Comparison of ENCODE assay signal across 10 mouse cellular contexts in the genomic region with DNA sequence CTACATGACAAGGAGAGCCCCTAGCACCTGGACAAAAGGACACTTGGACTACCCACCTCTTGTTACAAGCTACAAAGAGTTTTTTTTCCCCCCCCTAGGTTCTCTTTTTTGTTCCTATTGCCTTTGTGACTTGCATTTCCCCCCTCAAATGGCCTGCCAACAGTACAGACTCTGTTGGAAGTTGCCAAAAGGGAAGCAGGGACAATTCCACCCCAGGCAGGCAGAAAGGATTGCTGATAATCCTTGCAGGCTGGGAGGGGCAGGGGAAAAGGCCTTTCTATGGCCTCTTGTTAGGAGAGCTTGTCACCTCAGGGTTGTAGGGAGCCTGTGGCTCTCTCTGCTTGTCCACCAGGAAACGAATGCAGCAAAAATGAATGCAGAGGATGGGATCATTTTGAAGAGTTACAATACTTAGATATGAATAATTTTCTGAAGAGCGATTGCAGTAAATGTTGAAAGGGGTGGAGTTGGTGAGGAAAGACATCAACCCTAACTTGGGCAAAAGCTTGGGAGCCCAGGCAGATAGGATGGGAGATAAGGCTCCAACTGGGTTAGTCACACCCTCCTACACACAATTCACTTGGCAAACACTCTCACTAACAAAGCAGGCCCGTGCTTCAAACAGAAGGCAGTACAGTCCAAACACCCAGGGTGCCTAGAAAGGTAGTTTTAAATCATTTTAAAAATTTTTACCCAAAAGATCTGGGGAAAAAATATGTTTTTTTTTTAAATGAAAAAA. TPM values are rescaled to one million over a fixed set of nuclear protein-coding genes. Genes with fewer than 3 reads are reported as not detected.
DNase-seq lines count a peak whose midpoint lies in the region; ATAC-seq and TF ChIP-seq lines count a peak whose summit lies in the region.
"Had no signal": no experiment of that assay in that cellular context is flagged by ENCODE, and none has a peak within 500 bp of the region (broad histone marks: within the 10 kb centered on the region; RNA-seq: fewer than 3 reads in every experiment).

No protein-coding gene starts in this region.

- no peak overlapping the region for H3K4me3 ChIP-seq in intestine, embryonic 15.5 days (replicated peaks)
- no peak overlapping the region for H3K4me3 ChIP-seq in intestine, postnatal 0 days (ENCODE audit: low read depth, low read length)
- no peak overlapping the region for H3K4me3 ChIP-seq in lung, embryonic 14.5 days (ENCODE audit: low read depth, low read length)
- H3K4me3 ChIP-seq in liver, embryonic 11.5 days (ENCODE audit: low read depth, low read length) = no peak overlapping the region
- H3K4me3 ChIP-seq: liver, embryonic 13.5 days had no signal

- H3K9ac ChIP-seq in intestine, embryonic 15.5 days = no peak overlapping the region
- H3K9ac ChIP-seq in intestine, postnatal 0 days (ENCODE audit: low read depth, low read length) = no peak overlapping the region
- no peak overlapping the region for H3K9ac ChIP-seq in lung, embryonic 14.5 days
- H3K9ac ChIP-seq in liver, embryonic 11.5 days (ENCODE audit: low read depth, low read length) = no peak overlapping the region
- H3K9ac ChIP-seq: liver, embryonic 13.5 days had no signal

- H3K36me3 ChIP-seq in intestine, embryonic 15.5 days = no peaks in the 10 kb centered on the region
- no peaks in the 10 kb centered on the region for H3K36me3 ChIP-seq in intestine, postnatal 0 days (ENCODE audit: control insufficient read depth, insufficient read depth)
- no peaks in the 10 kb centered on the region for H3K36me3 ChIP-seq in lung, embryonic 14.5 days (ENCODE audit: insufficient read depth)
- H3K36me3 ChIP-seq in liver, embryonic 11.5 days (ENCODE audit: control insufficient read depth, insufficient read depth, low read length) = no peaks in the 10 kb centered on the region
- H3K36me3 ChIP-seq: G1E; liver, embryonic 13.5 days had no signal

- 0 out of 2 replicates have a peak, but pooled peaks have one; percentile 24 for ATAC-seq in intestine, embryonic 15.5 days
- no peak for ATAC-seq in intestine, postnatal 0 days
- ATAC-seq in lung, embryonic 14.5 days (ENCODE audit: insufficient read depth) = no peak
- ATAC-seq in liver, embryonic 11.5 days (replicated peaks; ENCODE audit: low FRiP score) = no peak

- H3K4me1 ChIP-seq in intestine, embryonic 15.5 days (replicated peaks) = peaks cover 17% of the 10 kb centered on the region
- H3K4me1 ChIP-seq in intestine, postnatal 0 days (replicated peaks; ENCODE audit: control insufficient read depth, insufficient read depth, low read length) = no peaks in the 10 kb centered on the region; the same call in 1 of the 2 replicates
- H3K4me1 ChIP-seq in lung, embryonic 14.5 days (ENCODE audit: insufficient read depth) = peaks cover 5% of the 10 kb centered on the region; the same call in 1 of the 2 replicates
- H3K4me1 ChIP-seq in liver, embryonic 11.5 days (replicated peaks; ENCODE audit: control insufficient read depth, insufficient read depth, low read length) = no peaks in the 10 kb centered on the region; the same call in 1 of the 2 replicates

- no peak for TF ChIP-seq CTCF in intestine, postnatal 0 days (IDR thresholded peaks at IDR 0.05; ENCODE audit: low read depth)
- TF ChIP-seq CTCF in lung, embryonic 14.5 days (IDR thresholded peaks at IDR 0.05; ENCODE audit: low read depth) = no peak

- no peaks in the 10 kb centered on the region for H3K27me3 ChIP-seq in intestine, embryonic 15.5 days (replicated peaks)
- no peaks in the 10 kb centered on the region for H3K27me3 ChIP-seq in intestine, postnatal 0 days (replicated peaks; ENCODE audit: control insufficient read depth, insufficient read depth, low read length)
- no peaks in the 10 kb centered on the region for H3K27me3 ChIP-seq in lung, embryonic 14.5 days (ENCODE audit: insufficient read depth, low read length)
- H3K27me3 ChIP-seq in liver, embryonic 11.5 days (replicated peaks; ENCODE audit: control insufficient read depth, insufficient read depth, low read length) = no peaks in the 10 kb centered on the region
- H3K27me3 ChIP-seq: liver, embryonic 13.5 days had no signal

- peak; percentile 82 for DNase-seq in brain, adult 2 months (ENCODE audit: low read depth, low spot score)
- DNase-seq in heart, adult 9 months (ENCODE audit: low spot score in 2 of 2) = peak; percentile 25 to 56
- no peak for DNase-seq in lung, embryonic 14.5 days
- DNase-seq in liver, embryonic 11.5 days (ENCODE audit: low spot score) = no peak
- no peak for DNase-seq in right cerebral cortex, postnatal 14 days
- DNase-seq in adrenal gland, postnatal 36 days = no peak
- DNase-seq: liver, embryonic 13.5 days had no signal

- H3K4me2 ChIP-seq in intestine, embryonic 15.5 days (replicated peaks) = no peak overlapping the region
- no peak overlapping the region for H3K4me2 ChIP-seq in intestine, postnatal 0 days (replicated peaks; ENCODE audit: low read depth)
- H3K4me2 ChIP-seq in lung, embryonic 14.5 days = no peak overlapping the region
- H3K4me2 ChIP-seq in liver, embryonic 11.5 days = no peak overlapping the region
- H3K4me2 ChIP-seq: liver, embryonic 13.5 days had no signal

- peak overlapping the region; percentile 49; the same call in 1 of the 2 replicates for H3K27ac ChIP-seq in intestine, embryonic 15.5 days
- H3K27ac ChIP-seq in intestine, postnatal 0 days (ENCODE audit: low read depth, low read length) = no peak overlapping the region
- H3K27ac ChIP-seq in lung, embryonic 14.5 days (ENCODE audit: low read depth) = peak overlapping the region; percentile 13; the same call in 1 of the 2 replicates
- no peak overlapping the region for H3K27ac ChIP-seq in liver, embryonic 11.5 days (ENCODE audit: low read depth, low read length)
- H3K27ac ChIP-seq: liver, embryonic 13.5 days had no signal

- 30% methylated on average over 3 of the region's 3 CpGs for WGBS in intestine, embryonic 15.5 days
- WGBS in intestine, postnatal 0 days = 41% methylated on average over 3 of the region's 3 CpGs
- 38% methylated on average over 3 of the region's 3 CpGs for WGBS in lung, embryonic 14.5 days
- WGBS in liver, embryonic 11.5 days = 42% methylated on average over 3 of the region's 3 CpGs

- no peaks in the 10 kb centered on the region for H3K9me3 ChIP-seq in intestine, embryonic 15.5 days
- no peaks in the 10 kb centered on the region for H3K9me3 ChIP-seq in intestine, postnatal 0 days (ENCODE audit: control insufficient read depth)
- no peaks in the 10 kb centered on the region for H3K9me3 ChIP-seq in lung, embryonic 14.5 days (ENCODE audit: low read depth, low read length)
- H3K9me3 ChIP-seq in liver, embryonic 11.5 days (ENCODE audit: control insufficient read depth, low read length) = no peaks in the 10 kb centered on the region
- H3K9me3 ChIP-seq: liver, embryonic 13.5 days had no signal

RNA-seq across cellular contexts. Expression of gene Epha4, which starts 52.8 kb away (rescaled TPM):
- 8.7 and 10.4 TPM in 2 replicates for polyA plus RNA-seq in intestine, embryonic 15.5 days (2015; fragmentation: Nextera tagmentation; extraction: Ambion mirVana)
- polyA plus RNA-seq in intestine, postnatal 0 days (2015; fragmentation: Nextera tagmentation; extraction: Ambion mirVana) = 1.5 and 2.1 TPM in 2 replicates
- 18.0 and 21.9 TPM in 2 replicates for polyA plus RNA-seq in lung, embryonic 14.5 days (2014; fragmentation: Nextera tagmentation; extraction: Ambion mirVana)
- 5.6 and 6.8 TPM in 2 replicates for polyA plus RNA-seq in liver, embryonic 11.5 days (2014; fragmentation: Nextera tagmentation; extraction: Ambion mirVana)
- 1 to 10 TPM; 1.7 to 2.3 TPM for total RNA-seq in adrenal gland, postnatal 36 days (2021)
- polyA plus RNA-seq: G1E had no signal

Comparison
In these comparisons a context has a peak if more than half of its experiments do, and no peak if none do; other contexts are left out.
1. H3K27ac ChIP-seq: peak in intestine, embryonic 15.5 days (single experiment) and lung, embryonic 14.5 days (single experiment); none in intestine, postnatal 0 days (single experiment) and liver, embryonic 11.5 days (single experiment).
2. DNase-seq: peak in brain, adult 2 months (single experiment) and heart, adult 9 months (2 of 2); none in lung, embryonic 14.5 days (single experiment), liver, embryonic 11.5 days (single experiment), right cerebral cortex, postnatal 14 days (single experiment) and adrenal gland, postnatal 36 days (0 of 2).